Mouse (Mus musculus) lung, embryonic 16.5 days (tissue): ENCODE results near the gene Pten. TPM values are rescaled to one million over a fixed set of nuclear protein-coding genes. Genes with fewer than 3 reads are reported as not detected.
"Not testable (repeated sequence)": the region's sequence is repeated elsewhere in the genome, so short reads cannot be mapped to it uniquely, and the experiment has no call there.

Source experiments
- ATAC-seq: fragments of 200-750 bp; cut with Nextera tagmentation; 2 replicates; pipeline ENCODE4 v1.8.0; 2017; ENCODE audit warnings: low read depth, mild to moderate bottlenecking, moderate library complexity
- H3K27ac ChIP-seq: fragments of 300-500 bp; sonication (generic); 2 replicates; pipeline ENCODE4 v1.5.1; 2014; ENCODE audit warnings: mild to moderate bottlenecking, control low read depth, low read length
- H3K27me3 ChIP-seq: fragments of 300-500 bp; sonication (generic); 2 replicates; pipeline ENCODE4 v1.6.1; 2014; ENCODE audit warnings: low read depth, low read length, mixed read lengths; ENCODE audit not compliant: control insufficient read depth, insufficient read depth
- H3K36me3 ChIP-seq: fragments of 300-500 bp; sonication (generic); 2 replicates; pipeline ENCODE4 v1.6.1; 2014; ENCODE audit warnings: low read length; ENCODE audit not compliant: control insufficient read depth, insufficient read depth
- H3K4me1 ChIP-seq: fragments of 300-500 bp; sonication (generic); replicated peaks from 2 replicates; pipeline ENCODE4 v1.6.1; 2014; ENCODE audit warnings: low read length, mixed read lengths; ENCODE audit not compliant: control insufficient read depth, insufficient read depth
- H3K4me2 ChIP-seq: fragments of 300-500 bp; sonication (generic); 2 replicates; pipeline ENCODE4 v1.6.1; 2014; ENCODE audit warnings: low read depth, low read length, control low read depth
- H3K4me3 ChIP-seq: fragments of 300-500 bp; sonication (generic); 2 replicates; pipeline ENCODE4 v1.5.1; 2014; ENCODE audit warnings: mild to moderate bottlenecking, low read length, control low read depth
- H3K9ac ChIP-seq: fragments of 300-500 bp; sonication (generic); 2 replicates; pipeline ENCODE4 v1.6.1; 2014; ENCODE audit warnings: low read length, control low read depth
- H3K9me3 ChIP-seq: fragments of 300-500 bp; sonication (generic); 2 replicates; pipeline ENCODE4 v1.6.1; 2016; ENCODE audit warnings: low read length; ENCODE audit not compliant: control insufficient read depth
- WGBS: fragments of 180-500 bp; shearing (Covaris S2); extraction: QIAGEN DNeasy Blood & Tissue Kit; methylation state at CpG from one replicate; pipeline ENCODE4 v1.1.7; 2014; 5-methylcytosine and 5-hydroxymethylcytosine counted together
- polyA plus RNA-seq: library from polyadenylated mRNA; unstranded; fragments of >200 nt; fragmentation: Nextera tagmentation; extraction: Ambion mirVana; gene quantifications from 2 replicates; pipeline ENCODE4 v1.2.1, GENCODE M21; 2015

Pten gene
- polyA plus RNA-seq, 1 experiment from 2014 or later = 9.5 TPM

- Histone ChIP-seq H3K27me3 (no peaks in the 10 kb centered on the region), H3K9ac (peak overlapping the region; percentile 100), H3K4me1 (peaks cover 15% of the 10 kb centered on the region), H3K4me2 (peak overlapping the region; percentile 97), H3K36me3 (no peaks in the 10 kb centered on the region), H3K27ac (no peak overlapping the region), H3K9me3 (no peaks in the 10 kb centered on the region), H3K4me3 (peak overlapping the region; percentile 96)
- ATAC-seq = no peak
- WGBS = 2% methylated on average over 8 of the region's 8 CpGs
Measured at GRCm38 (mm10) chr19:32759357-32760024, 2.2 kb downstream of the Pten start.

GRCm38 (mm10) chr19:32760499-32760898 is 3.2 kb downstream of the Pten start:
- H3K9me3 ChIP-seq = no peaks in the 10 kb centered on the region
- no peaks in the 10 kb centered on the region for H3K27me3 ChIP-seq
- H3K27ac ChIP-seq = no peak overlapping the region
- ATAC-seq = no peak
- H3K4me3 ChIP-seq = peak overlapping the region; percentile 31
- H3K36me3 ChIP-seq = no peaks in the 10 kb centered on the region
- 20% methylated on average over 6 of the region's 6 CpGs for WGBS
- H3K9ac ChIP-seq = peak overlapping the region; percentile 33; the same call in 1 of the 2 replicates
- peak overlapping the region; percentile 52 for H3K4me2 ChIP-seq
- H3K4me1 ChIP-seq = peaks cover 10% of the 10 kb centered on the region

GRCm38 (mm10) chr19:32761162-32761561 is 3.9 kb downstream of the Pten start:
- Histone ChIP-seq H3K36me3 (peaks cover 2% of the 10 kb centered on the region; the same call in 1 of the 2 replicates), H3K4me1 (peaks cover 10% of the 10 kb centered on the region), H3K4me2 (peak overlapping the region; percentile 38), H3K27me3 (no peaks in the 10 kb centered on the region), H3K9me3 (no peaks in the 10 kb centered on the region), H3K9ac (no peak overlapping the region), H3K27ac (no peak overlapping the region), H3K4me3 (peak overlapping the region; percentile 31; the same call in 1 of the 2 replicates)
- 58% methylated on average over 4 of the region's 4 CpGs for WGBS
- ATAC-seq = no peak

GRCm38 (mm10) chr19:32762493-32762892 is 5.2 kb downstream of the Pten start:
- 73% methylated on average over 4 of the region's 4 CpGs for WGBS
- ATAC-seq = no peak
- Histone ChIP-seq H3K27me3 (no peaks in the 10 kb centered on the region), H3K9me3 (no peaks in the 10 kb centered on the region), H3K4me1 (peaks cover 10% of the 10 kb centered on the region), H3K4me2 (no peak overlapping the region), H3K36me3 (peaks cover 2% of the 10 kb centered on the region; the same call in 1 of the 2 replicates), H3K27ac (no peak overlapping the region), H3K9ac (no peak overlapping the region), H3K4me3 (no peak overlapping the region)

- WGBS = 20% methylated on average over 2 of the region's 2 CpGs
- Histone ChIP-seq H3K9ac (no peak overlapping the region), H3K36me3 (no peaks in the 10 kb centered on the region; the same call in none of the 2 replicates), H3K4me2 (no peak overlapping the region), H3K4me3 (no peak overlapping the region), H3K4me1 (peaks cover 2% of the 10 kb centered on the region; the same call in 1 of the 2 replicates), H3K27ac (no peak overlapping the region), H3K27me3 (no peaks in the 10 kb centered on the region), H3K9me3 (no peaks in the 10 kb centered on the region)
- ATAC-seq = no peak
Measured at GRCm38 (mm10) chr19:32778411-32778810, 21.1 kb downstream of the Pten start.

GRCm38 (mm10) chr19:32779131-32779530 is 21.8 kb downstream of the Pten start:
- Histone ChIP-seq H3K9ac (no peak overlapping the region), H3K4me1 (peaks cover 2% of the 10 kb centered on the region; the same call in 1 of the 2 replicates), H3K9me3 (no peaks in the 10 kb centered on the region), H3K4me2 (no peak overlapping the region), H3K4me3 (no peak overlapping the region), H3K36me3 (no peaks in the 10 kb centered on the region), H3K27ac (no peak overlapping the region), H3K27me3 (no peaks in the 10 kb centered on the region)
- WGBS = 73% methylated on average over 3 of the region's 3 CpGs
- ATAC-seq = no peak

- no peaks in the 10 kb centered on the region for H3K9me3 ChIP-seq
- 77% methylated on average over 5 of the region's 5 CpGs for WGBS
- H3K27ac ChIP-seq = no peak overlapping the region
- no peak overlapping the region for H3K4me2 ChIP-seq
- H3K27me3 ChIP-seq = no peaks in the 10 kb centered on the region
- H3K36me3 ChIP-seq = peaks cover 5% of the 10 kb centered on the region; the same call in 1 of the 2 replicates
- ATAC-seq = no peak
- H3K4me3 ChIP-seq = no peak overlapping the region
- H3K4me1 ChIP-seq = peaks cover 2% of the 10 kb centered on the region; the same call in 1 of the 2 replicates
- no peak overlapping the region for H3K9ac ChIP-seq
Measured at GRCm38 (mm10) chr19:32781305-32782071, 24.2 kb downstream of the Pten start.

- H3K4me2 ChIP-seq, H3K4me3 ChIP-seq, H3K9ac ChIP-seq, H3K27me3 ChIP-seq, H3K9me3 ChIP-seq, H3K36me3 ChIP-seq, ATAC-seq, H3K27ac ChIP-seq: not testable (repeated sequence)
- H3K4me1 ChIP-seq = peaks cover 30% of the 10 kb centered on the region
- 52% methylated on average over 4 of the region's 4 CpGs for WGBS
Measured at GRCm38 (mm10) chr19:32787388-32787787, 30.1 kb downstream of the Pten start.

- H3K27ac ChIP-seq, H3K4me2 ChIP-seq, H3K4me3 ChIP-seq, H3K27me3 ChIP-seq, H3K9ac ChIP-seq, H3K9me3 ChIP-seq, ATAC-seq, H3K36me3 ChIP-seq: not testable (repeated sequence)
- 81% methylated on average over 3 of the region's 3 CpGs for WGBS
- H3K4me1 ChIP-seq = peaks cover 33% of the 10 kb centered on the region
Measured at GRCm38 (mm10) chr19:32788016-32788415, 30.7 kb downstream of the Pten start.
